Mouse (Mus musculus) megakaryocyte, embryonic 14.5 days (primary cell): Measurements from ENCODE around the gene Pgc. TPM values are rescaled to one million over a fixed set of nuclear protein-coding genes. Genes with fewer than 3 reads are reported as not detected.

ENCODE experiments used
- H3K27me3 ChIP-seq: replicated peaks from 2 replicates; pipeline ENCODE3; 2012; ENCODE audit warnings: inconsistent platforms
- H3K36me3 ChIP-seq: replicated peaks from 2 replicates; pipeline ENCODE3; 2012; ENCODE audit warnings: low read length, inconsistent platforms, mixed read lengths
- H3K4me1 ChIP-seq: 2 replicates; pipeline ENCODE4 v1.6.1; 2012; ENCODE audit warnings: inconsistent platforms
- H3K4me3 ChIP-seq: replicated peaks from 2 replicates; pipeline ENCODE3; 2012; ENCODE audit warnings: moderate library complexity, mild to moderate bottlenecking, inconsistent platforms
- H3K9me3 ChIP-seq: 2 replicates; pipeline ENCODE4 v1.6.1; 2012; ENCODE audit warnings: inconsistent platforms
- FLI1 ChIP-seq: IDR thresholded peaks from 2 replicates; pipeline ENCODE4 v1.6.1; 2012; ENCODE audit warnings: low read length, inconsistent platforms, mixed read lengths
- GATA1 ChIP-seq: IDR thresholded peaks from 3 replicates; pipeline ENCODE4 v1.6.1; 2012; ENCODE audit warnings: mixed read lengths, low read length, inconsistent platforms, borderline replicate concordance
- polyA plus RNA-seq: library from polyadenylated mRNA; stranded (reverse); fragments of >175 nt; gene quantifications from 2 replicates; pipeline ENCODE4 v1.2.3, GENCODE M21; 2012; ENCODE audit warnings: low replicate concordance; ENCODE audit not compliant: insufficient read depth

Pgc gene
- polyA plus RNA-seq, 1 experiment: not detected

DNA sequence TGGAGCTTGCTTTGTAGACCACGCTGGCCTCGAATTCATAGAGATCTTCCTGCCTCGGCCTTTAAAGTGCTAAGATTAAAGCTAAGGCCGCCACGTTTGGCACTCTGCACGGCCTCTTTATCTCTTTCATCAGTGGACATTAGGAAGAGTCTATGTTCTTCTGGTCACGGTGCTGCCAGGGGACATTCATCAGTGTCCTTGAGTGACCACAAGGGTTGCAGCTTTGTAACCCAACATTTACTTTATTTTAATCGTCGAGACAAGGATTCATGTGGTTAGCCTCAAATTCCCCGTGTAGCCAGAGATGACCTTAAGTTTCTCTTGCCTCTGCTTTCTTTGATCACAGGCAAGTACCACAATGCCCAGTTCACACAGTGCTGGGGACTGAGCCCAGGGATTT, 53.8 kb downstream of the Pgc start:
- H3K4me1 ChIP-seq: peaks cover 19% of the 10 kb centered on the region
- TF ChIP-seq FLI1 (no peak), GATA1 (no peak)

DNA sequence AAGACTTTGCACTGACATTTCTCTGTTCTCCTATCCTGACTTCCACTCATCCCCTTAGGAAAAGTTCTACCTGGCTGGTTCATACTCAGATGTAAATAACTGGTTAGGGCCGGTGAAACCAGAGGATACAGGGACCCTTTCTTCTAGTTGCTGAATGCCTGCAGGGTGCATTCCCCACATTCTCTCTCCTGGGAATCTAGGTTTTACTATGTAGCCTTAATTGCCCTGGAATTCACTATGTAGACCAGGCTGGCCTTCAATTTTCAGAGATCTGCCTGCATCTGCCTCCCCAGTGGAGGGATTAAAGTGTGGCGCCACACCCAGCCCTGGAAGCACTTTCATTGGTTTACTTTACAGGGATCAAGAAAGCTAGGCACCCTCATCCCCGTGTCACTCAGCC, 55.8 kb downstream of the Pgc start:
- Histone ChIP-seq H3K4me3 (no peak overlapping the region), H3K36me3 (no peaks in the 10 kb centered on the region), H3K27me3 (peaks cover 54% of the 10 kb centered on the region), H3K9me3 (peaks cover 3% of the 10 kb centered on the region; the same call in 1 of the 2 replicates), H3K4me1 (peaks cover 13% of the 10 kb centered on the region)
- TF ChIP-seq FLI1 (no peak), GATA1 (no peak)

More for the DNA sequence above, 53.8 kb downstream of the Pgc start:
- Histone ChIP-seq H3K27me3 (peaks cover 43% of the 10 kb centered on the region), H3K9me3 (peaks cover 3% of the 10 kb centered on the region; the same call in 1 of the 2 replicates), H3K36me3 (no peaks in the 10 kb centered on the region), H3K4me3 (no peak overlapping the region)

DNA sequence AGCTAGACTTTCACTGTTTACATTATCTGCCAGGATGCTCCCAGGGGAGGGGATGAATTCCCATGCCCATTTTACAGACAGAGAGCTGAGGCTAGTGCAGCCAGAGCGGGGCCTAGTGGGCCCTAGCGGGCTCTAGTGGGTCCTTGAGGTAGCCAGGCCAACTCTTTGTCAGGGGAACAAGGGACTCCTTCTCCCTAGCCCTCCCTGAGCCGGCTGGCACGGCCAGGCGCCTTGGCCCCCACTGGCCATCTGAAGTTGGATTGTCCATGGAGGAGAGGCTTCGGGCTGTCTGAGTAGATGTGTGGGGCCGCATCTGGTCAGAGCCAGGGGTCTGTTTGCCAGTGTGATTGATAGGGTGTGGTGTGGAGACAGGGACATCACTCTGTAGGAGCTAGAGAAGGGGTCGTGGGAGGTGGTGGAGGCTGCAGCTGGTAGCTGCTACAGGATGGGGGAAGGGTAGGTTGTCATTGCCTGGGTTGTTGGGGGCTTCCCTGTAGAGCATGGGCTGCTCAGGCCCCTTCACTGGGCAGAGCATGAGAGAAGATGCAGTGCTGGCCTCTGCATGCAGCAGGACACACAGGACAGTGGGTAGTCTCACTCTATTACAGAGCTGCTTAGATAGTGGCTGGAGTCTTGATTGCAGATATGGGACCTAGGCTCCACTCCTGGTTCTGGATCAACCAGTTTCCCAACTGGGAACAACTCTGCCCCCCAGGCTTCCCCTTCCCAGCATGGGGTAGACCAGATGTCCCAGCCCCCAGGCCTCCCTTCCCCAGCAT, 57.0 kb downstream of the Pgc start:
- Histone ChIP-seq H3K4me3 (no peak overlapping the region), H3K9me3 (no peaks in the 10 kb centered on the region), H3K36me3 (no peaks in the 10 kb centered on the region), H3K4me1 (peaks cover 11% of the 10 kb centered on the region), H3K27me3 (peaks cover 59% of the 10 kb centered on the region)
- TF ChIP-seq GATA1 (no peak), FLI1 (no peak)

Other genes starting within 250 kb of the Pgc start
- gene Taf8, start 224.6 kb upstream of the Pgc start, polyA plus RNA-seq: 8.7 and 11.5 TPM in 2 replicates
- 872 and 1,542 TPM in 2 replicates for gene Ccnd3, start 221.8 kb upstream of the Pgc start, polyA plus RNA-seq
- 7.8 and 17.7 TPM in 2 replicates for gene Bysl, start 115.3 kb upstream of the Pgc start, polyA plus RNA-seq
- 2.3 TPM in 1 of 2 replicates, not detected in the other for gene Med20, start 115.3 kb upstream of the Pgc start, polyA plus RNA-seq
- gene Gm20517, start 115.3 kb upstream of the Pgc start, polyA plus RNA-seq: 0.29 and 0.81 TPM in 2 replicates
- 1.2 and 3.7 TPM in 2 replicates for gene Usp49, start 96.2 kb upstream of the Pgc start, polyA plus RNA-seq
- 37.0 and 347 TPM in 2 replicates for gene Tomm6, start 38.5 kb upstream of the Pgc start, polyA plus RNA-seq
- 0.94 TPM in 1 of 2 replicates, not detected in the other for gene Frs3, start 37.8 kb upstream of the Pgc start, polyA plus RNA-seq
- gene Gm21981, start 32.4 kb upstream of the Pgc start, polyA plus RNA-seq: 0.25 TPM in 1 of 2 replicates, not detected in the other
- gene Prickle4, start 32.1 kb upstream of the Pgc start, polyA plus RNA-seq: 3.4 and 5.0 TPM in 2 replicates
- 20.9 and 34.8 TPM in 2 replicates for gene Tfeb, start 10.2 kb downstream of the Pgc start, polyA plus RNA-seq
- 10.4 TPM in 1 of 2 replicates, not detected in the other for gene Mdfi, start 107.8 kb downstream of the Pgc start, polyA plus RNA-seq
- gene Foxp4, start 197.8 kb downstream of the Pgc start, polyA plus RNA-seq: 47.0 and 97.4 TPM in 2 replicates